Comparison of ENCODE assay signal across 8 mouse cellular contexts in the genomic region with DNA sequence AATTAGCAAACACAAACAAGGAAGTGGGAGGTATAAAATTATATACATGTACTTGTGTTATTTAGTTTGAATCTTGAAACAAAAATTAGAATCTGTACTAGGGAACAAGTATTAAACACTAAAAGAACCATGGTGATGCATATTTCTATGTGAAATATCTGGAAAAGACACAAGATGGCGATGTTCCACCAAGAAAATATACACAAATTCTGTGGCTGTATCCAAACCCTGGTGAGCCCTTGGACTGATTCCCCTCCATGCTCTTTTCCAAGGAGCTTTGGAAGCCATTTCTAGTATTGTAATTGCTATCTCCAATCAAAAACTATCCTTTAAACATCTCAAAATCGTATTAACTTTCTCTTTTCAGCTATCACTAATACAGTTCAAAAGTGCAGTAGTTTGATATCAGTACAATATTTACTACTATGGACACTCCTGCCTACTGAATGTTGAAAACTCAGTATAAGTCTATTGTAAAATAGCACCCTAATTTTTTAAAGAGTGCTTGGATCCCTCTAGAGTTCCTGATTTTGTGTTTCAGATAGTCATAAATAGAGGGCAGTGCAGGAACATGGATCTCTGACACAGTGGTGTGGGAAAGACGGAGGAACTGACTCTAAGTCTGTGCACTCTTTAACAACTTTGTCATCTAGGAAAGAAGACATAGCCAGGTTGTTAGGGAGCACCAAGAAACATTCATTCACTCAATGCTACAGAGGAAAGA. TPM values are rescaled to one million over a fixed set of nuclear protein-coding genes. Genes with fewer than 3 reads are reported as not detected.
DNase-seq lines count a peak whose midpoint lies in the region; ATAC-seq and TF ChIP-seq lines count a peak whose summit lies in the region.
"Had no signal": no experiment of that assay in that cellular context is flagged by ENCODE, and none has a peak within 500 bp of the region (broad histone marks: within the 10 kb centered on the region; RNA-seq: fewer than 3 reads in every experiment).

No protein-coding gene starts in this region.

- H3K4me3 ChIP-seq in forebrain, embryonic 12.5 days (replicated peaks): no peak overlapping the region
- H3K4me3 ChIP-seq in midbrain, embryonic 16.5 days (ENCODE audit: low read depth, low read length): no peak overlapping the region
- H3K4me3 ChIP-seq: embryonic facial prominence, embryonic 12.5 days had no signal

- intact Hi-C loops in left cerebral cortex, postnatal 36 days (cut with DNase I): loop anchor here (2.0 to 5.0 kb wide), 2 partner anchors 227 to 424 kb away; a partner anchor contains a TSS

- no peak overlapping the region for H3K4me2 ChIP-seq in forebrain, embryonic 12.5 days
- H3K4me2 ChIP-seq in midbrain, embryonic 16.5 days (ENCODE audit: low read length): no peak overlapping the region
- H3K4me2 ChIP-seq: embryonic facial prominence, embryonic 12.5 days had no signal

- no peaks in the 10 kb centered on the region for H3K9me3 ChIP-seq in forebrain, embryonic 12.5 days
- no peaks in the 10 kb centered on the region for H3K9me3 ChIP-seq in midbrain, embryonic 16.5 days (replicated peaks; ENCODE audit: control insufficient read depth, low read length, poor library complexity, severe bottlenecking)
- H3K9me3 ChIP-seq: embryonic facial prominence, embryonic 12.5 days had no signal

- no peak overlapping the region for H3K9ac ChIP-seq in forebrain, embryonic 12.5 days
- no peak overlapping the region for H3K9ac ChIP-seq in midbrain, embryonic 16.5 days (ENCODE audit: low read depth, low read length)
- H3K9ac ChIP-seq: embryonic facial prominence, embryonic 12.5 days had no signal

- H3K27ac ChIP-seq in forebrain, embryonic 12.5 days: no peak overlapping the region
- H3K27ac ChIP-seq in midbrain, embryonic 16.5 days (ENCODE audit: low read length): no peak overlapping the region
- H3K27ac ChIP-seq: embryonic facial prominence, embryonic 12.5 days had no signal

- 44% methylated on average over 3 of the region's 3 CpGs for WGBS in forebrain, embryonic 12.5 days
- WGBS in midbrain, embryonic 16.5 days: 48% methylated on average over 3 of the region's 3 CpGs

- POLR2A ChIA-PET in Patski (lab: Charles Lee): no interaction called here

- no peaks in the 10 kb centered on the region for H3K27me3 ChIP-seq in Patski
- H3K27me3 ChIP-seq in forebrain, embryonic 12.5 days: no peaks in the 10 kb centered on the region
- no peaks in the 10 kb centered on the region for H3K27me3 ChIP-seq in midbrain, embryonic 16.5 days (ENCODE audit: control insufficient read depth, insufficient read depth, low read depth, low read length)
- H3K27me3 ChIP-seq: embryonic facial prominence, embryonic 12.5 days had no signal

- ATAC-seq in Patski: peak; percentile 63
- peak; percentile 61 for ATAC-seq in forebrain, embryonic 12.5 days (ENCODE audit: low FRiP score)
- ATAC-seq in midbrain, embryonic 16.5 days: peak; percentile 85

- DNase-seq in left cerebral cortex, adult 11 months (ENCODE audit: low spot score): peak; percentile 30
- DNase-seq in left cerebral cortex, postnatal 36 days (ENCODE audit: low spot score in 2 of 2): no peak
- DNase-seq in Patski (ENCODE audit: low read depth, low spot score): no peak
- DNase-seq in kidney, postnatal 14 days: peak; percentile 44
- DNase-seq in adrenal gland, adult 2 months: no peak

- H3K36me3 ChIP-seq in forebrain, embryonic 12.5 days (replicated peaks): no peaks in the 10 kb centered on the region
- no peaks in the 10 kb centered on the region for H3K36me3 ChIP-seq in midbrain, embryonic 16.5 days (ENCODE audit: control insufficient read depth, insufficient read depth, low read length)
- H3K36me3 ChIP-seq: embryonic facial prominence, embryonic 12.5 days had no signal

- CTCF ChIA-PET in Patski (lab: Charles Lee): interaction anchor here (0.8 to 4.8 kb wide), 14 partner anchors 14 to 488 kb away, joined by 3 to 40 read pairs (median 6); a partner anchor contains a TSS

- in situ Hi-C loops in Patski (cut with MboI; ENCODE audit: low pct_unique_long_range_greater_than_20kb): loop anchor here (5.0 to 25.0 kb wide), 6 partner anchors 62 to 687 kb away; a partner anchor contains a TSS

- H3K4me1 ChIP-seq in forebrain, embryonic 12.5 days: no peaks in the 10 kb centered on the region
- H3K4me1 ChIP-seq in midbrain, embryonic 16.5 days (ENCODE audit: control insufficient read depth, insufficient read depth, low read length): no peaks in the 10 kb centered on the region

- peak; percentile 54 for TF ChIP-seq CTCF in Patski (IDR thresholded peaks at IDR 0.05)

RNA-seq across cellular contexts. Expression of a gene that starts 16.8 kb away (rescaled TPM):
- total RNA-seq in left cerebral cortex, postnatal 36 days (2021): 10 to 100 TPM in 1 of 2 experiments, 1 to 10 TPM in 1; 7.6 to 11.4 TPM
- 18.1 TPM for polyA plus RNA-seq in Patski (2021)
- 38.0 and 40.2 TPM in 2 replicates for polyA plus RNA-seq in forebrain, embryonic 12.5 days (2016; fragmentation: Nextera tagmentation; extraction: Ambion mirVana)
- polyA plus RNA-seq in midbrain, embryonic 16.5 days (2015; fragmentation: Nextera tagmentation; extraction: Ambion mirVana): 22.4 and 32.1 TPM in 2 replicates
- 1 to 10 TPM; 5.8 to 7.4 TPM for total RNA-seq in adrenal gland, adult 2 months (2021)
- 1.2 and 2.8 TPM in 2 replicates for polyA plus RNA-seq in adrenal gland, adult 2 months (2012; rRNA removed)

Comparison
In these comparisons a context has a peak if more than half of its experiments do, and no peak if none do; other contexts are left out.
1. DNase-seq: peak in left cerebral cortex, adult 11 months (single experiment) and kidney, postnatal 14 days (single experiment); none in left cerebral cortex, postnatal 36 days (0 of 2), Patski (single experiment) and adrenal gland, adult 2 months (single experiment).
2. Peak in every context shown above with its lines, with median percentiles within 50 percentile points of each other: ATAC-seq.